25 mouse cellular contexts compared by ENCODE assay signal in the genomic region with DNA sequence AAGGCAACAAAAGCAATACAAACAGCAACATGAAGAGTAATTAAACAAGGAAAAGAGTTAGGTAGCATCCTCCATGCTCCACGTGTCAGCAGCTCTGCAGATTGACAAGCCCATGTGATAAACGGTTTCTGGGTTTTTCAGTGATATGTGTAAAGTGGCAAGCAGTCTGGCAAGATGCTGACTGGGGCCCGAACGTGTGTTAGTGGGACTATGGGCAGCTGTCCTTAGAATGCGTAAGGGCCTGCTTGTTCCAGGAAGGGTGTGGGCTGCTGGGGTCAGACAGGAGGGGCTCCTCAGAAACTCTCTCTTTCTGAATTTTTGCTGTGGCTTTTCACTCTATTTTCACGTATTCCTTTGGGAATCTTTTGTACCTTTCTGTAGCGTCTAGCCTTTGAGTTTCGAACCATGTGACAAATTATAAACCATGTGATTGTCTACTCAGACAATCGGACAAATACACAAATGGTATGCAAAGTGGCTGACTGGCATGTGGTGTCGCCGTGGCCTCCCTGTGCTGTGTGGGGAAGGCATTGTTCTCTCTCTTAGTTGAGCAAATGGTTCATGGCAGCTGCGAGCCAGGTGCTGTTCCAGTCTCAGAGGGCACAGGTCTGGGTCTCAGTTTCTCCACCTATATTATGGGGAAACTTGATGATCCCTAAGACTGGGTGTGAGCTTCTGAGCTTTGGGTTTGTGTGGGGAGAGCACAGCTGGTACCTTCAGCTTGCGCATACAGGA.
DNase-seq lines count a peak whose midpoint lies in the region; ATAC-seq lines count a peak whose summit lies in the region.
"Had no signal": no experiment of that assay in that cellular context is flagged by ENCODE, and none has a peak within 500 bp of the region (broad histone marks: within the 10 kb centered on the region; RNA-seq: fewer than 3 reads in every experiment).

No protein-coding gene starts in this region.

- H3K36me3 ChIP-seq in forebrain, embryonic 14.5 days (ENCODE audit: control insufficient read depth, insufficient read depth, low read length) = no peaks in the 10 kb centered on the region
- H3K36me3 ChIP-seq in forebrain, embryonic 10.5 days (replicated peaks) = peaks cover 6% of the 10 kb centered on the region; the same call in 1 of the 2 replicates
- H3K36me3 ChIP-seq in midbrain, embryonic 11.5 days (ENCODE audit: control insufficient read depth, insufficient read depth, low read length) = no peaks in the 10 kb centered on the region
- no peaks in the 10 kb centered on the region for H3K36me3 ChIP-seq in midbrain, embryonic 15.5 days (replicated peaks)
- no peaks in the 10 kb centered on the region for H3K36me3 ChIP-seq in neural tube, embryonic 13.5 days
- H3K36me3 ChIP-seq in neural tube, embryonic 15.5 days = no peaks in the 10 kb centered on the region
- H3K36me3 ChIP-seq: hindbrain, embryonic 15.5 days; liver, embryonic 15.5 days had no signal

- 43% methylated on average over 13 of the region's 13 CpGs for WGBS in forebrain, embryonic 14.5 days
- 82% methylated on average over 13 of the region's 13 CpGs for WGBS in forebrain, embryonic 10.5 days
- WGBS in midbrain, embryonic 11.5 days = 68% methylated on average over 13 of the region's 13 CpGs
- 35% methylated on average over 13 of the region's 13 CpGs for WGBS in midbrain, embryonic 15.5 days
- WGBS in neural tube, embryonic 13.5 days = 39% methylated on average over 13 of the region's 13 CpGs
- WGBS in neural tube, embryonic 15.5 days = 37% methylated on average over 13 of the region's 13 CpGs

- no peak overlapping the region for H3K4me3 ChIP-seq in forebrain, embryonic 14.5 days (ENCODE audit: low read depth, low read length)
- no peak overlapping the region for H3K4me3 ChIP-seq in forebrain, embryonic 10.5 days
- no peak overlapping the region for H3K4me3 ChIP-seq in midbrain, embryonic 11.5 days (ENCODE audit: low read depth, low read length)
- H3K4me3 ChIP-seq in midbrain, embryonic 15.5 days = no peak overlapping the region
- no peak overlapping the region for H3K4me3 ChIP-seq in neural tube, embryonic 13.5 days
- H3K4me3 ChIP-seq in neural tube, embryonic 15.5 days (replicated peaks) = no peak overlapping the region
- H3K4me3 ChIP-seq: embryonic facial prominence, embryonic 12.5 days; hindbrain, embryonic 15.5 days; kidney, embryonic 15.5 days; left cerebral cortex, adult 2 months; limb, embryonic 12.5 days; liver, embryonic 15.5 days had no signal

- DNase-seq in forebrain, embryonic 14.5 days (ENCODE audit: low spot score) = no peak
- DNase-seq in forebrain, embryonic 10.5 days (ENCODE audit: extremely low spot score, low spot score) = no peak
- no peak for DNase-seq in midbrain, embryonic 11.5 days (ENCODE audit: low spot score, missing footprints)
- no peak for DNase-seq in heart, adult 18-20 months
- DNase-seq: adrenal gland, postnatal 14 days; cerebellum, adult 11-12 months; cerebellum, adult 9-11 months; embryo, embryonic 11 days; gastrocnemius, postnatal 10 days; heart, postnatal 14 days; kidney, adult 18-20 months; kidney, postnatal 25 days; lung, embryonic 14.5 days; right cerebral cortex, postnatal 4 days; thymus, postnatal 4 days had no signal

- H3K27ac ChIP-seq in forebrain, embryonic 14.5 days (ENCODE audit: low read depth, low read length) = no peak overlapping the region
- H3K27ac ChIP-seq in forebrain, embryonic 10.5 days = no peak overlapping the region
- no peak overlapping the region for H3K27ac ChIP-seq in midbrain, embryonic 11.5 days (ENCODE audit: low read depth, low read length)
- no peak overlapping the region for H3K27ac ChIP-seq in midbrain, embryonic 15.5 days
- H3K27ac ChIP-seq in neural tube, embryonic 13.5 days (replicated peaks) = peak overlapping the region; percentile 28
- H3K27ac ChIP-seq in neural tube, embryonic 15.5 days (replicated peaks) = no peak overlapping the region
- H3K27ac ChIP-seq: embryonic facial prominence, embryonic 12.5 days; hindbrain, embryonic 15.5 days; kidney, embryonic 15.5 days; left cerebral cortex, adult 2 months; limb, embryonic 12.5 days; liver, embryonic 15.5 days had no signal

- H3K9me3 ChIP-seq in forebrain, embryonic 14.5 days (replicated peaks; ENCODE audit: control insufficient read depth, low read length) = no peaks in the 10 kb centered on the region
- no peaks in the 10 kb centered on the region for H3K9me3 ChIP-seq in forebrain, embryonic 10.5 days
- H3K9me3 ChIP-seq in midbrain, embryonic 11.5 days (ENCODE audit: control insufficient read depth, low read length) = no peaks in the 10 kb centered on the region
- H3K9me3 ChIP-seq in midbrain, embryonic 15.5 days = no peaks in the 10 kb centered on the region
- H3K9me3 ChIP-seq in neural tube, embryonic 13.5 days = no peaks in the 10 kb centered on the region
- no peaks in the 10 kb centered on the region for H3K9me3 ChIP-seq in neural tube, embryonic 15.5 days (replicated peaks)
- H3K9me3 ChIP-seq: embryonic facial prominence, embryonic 12.5 days; hindbrain, embryonic 15.5 days; kidney, embryonic 15.5 days; limb, embryonic 12.5 days; liver, embryonic 15.5 days had no signal

- no peak overlapping the region for H3K4me2 ChIP-seq in forebrain, embryonic 14.5 days (ENCODE audit: low read length)
- no peak overlapping the region for H3K4me2 ChIP-seq in midbrain, embryonic 11.5 days
- no peak overlapping the region for H3K4me2 ChIP-seq in midbrain, embryonic 15.5 days
- no peak overlapping the region for H3K4me2 ChIP-seq in neural tube, embryonic 13.5 days
- no peak overlapping the region for H3K4me2 ChIP-seq in neural tube, embryonic 15.5 days
- H3K4me2 ChIP-seq: embryonic facial prominence, embryonic 12.5 days; hindbrain, embryonic 15.5 days; kidney, embryonic 15.5 days; limb, embryonic 12.5 days; liver, embryonic 15.5 days; lung, embryonic 14.5 days had no signal

- H3K27me3 ChIP-seq in forebrain, embryonic 14.5 days (replicated peaks; ENCODE audit: control insufficient read depth, insufficient read depth, low read length) = no peaks in the 10 kb centered on the region
- no peaks in the 10 kb centered on the region for H3K27me3 ChIP-seq in forebrain, embryonic 10.5 days (ENCODE audit: poor library complexity, severe bottlenecking)
- no peaks in the 10 kb centered on the region for H3K27me3 ChIP-seq in midbrain, embryonic 11.5 days (ENCODE audit: control insufficient read depth, insufficient read depth, low read length)
- no peaks in the 10 kb centered on the region for H3K27me3 ChIP-seq in midbrain, embryonic 15.5 days (replicated peaks)
- no peaks in the 10 kb centered on the region for H3K27me3 ChIP-seq in neural tube, embryonic 13.5 days
- no peaks in the 10 kb centered on the region for H3K27me3 ChIP-seq in neural tube, embryonic 15.5 days (replicated peaks)
- H3K27me3 ChIP-seq: embryonic facial prominence, embryonic 12.5 days; hindbrain, embryonic 15.5 days; kidney, embryonic 15.5 days; limb, embryonic 12.5 days; liver, embryonic 15.5 days; Patski had no signal

- no peaks in the 10 kb centered on the region for H3K4me1 ChIP-seq in forebrain, embryonic 14.5 days (ENCODE audit: control insufficient read depth, insufficient read depth, low read length)
- peaks cover 41% of the 10 kb centered on the region for H3K4me1 ChIP-seq in forebrain, embryonic 10.5 days
- H3K4me1 ChIP-seq in midbrain, embryonic 11.5 days (ENCODE audit: control insufficient read depth, insufficient read depth, low read length) = peaks cover 14% of the 10 kb centered on the region
- H3K4me1 ChIP-seq in midbrain, embryonic 15.5 days = peaks cover 32% of the 10 kb centered on the region
- peaks cover 30% of the 10 kb centered on the region for H3K4me1 ChIP-seq in neural tube, embryonic 13.5 days (replicated peaks)
- H3K4me1 ChIP-seq in neural tube, embryonic 15.5 days = peaks cover 28% of the 10 kb centered on the region
- H3K4me1 ChIP-seq: liver, embryonic 15.5 days had no signal

- no peak overlapping the region for H3K9ac ChIP-seq in forebrain, embryonic 14.5 days (ENCODE audit: low read length)
- no peak overlapping the region for H3K9ac ChIP-seq in midbrain, embryonic 11.5 days (ENCODE audit: low read length)
- H3K9ac ChIP-seq in midbrain, embryonic 15.5 days = no peak overlapping the region
- H3K9ac ChIP-seq in neural tube, embryonic 13.5 days = no peak overlapping the region
- H3K9ac ChIP-seq in neural tube, embryonic 15.5 days (replicated peaks) = no peak overlapping the region
- H3K9ac ChIP-seq: embryonic facial prominence, embryonic 12.5 days; hindbrain, embryonic 15.5 days; kidney, embryonic 15.5 days; limb, embryonic 12.5 days; liver, embryonic 15.5 days; lung, embryonic 14.5 days had no signal

- peak; percentile 50; the same call in 1 of the 2 replicates for ATAC-seq in forebrain, embryonic 14.5 days
- ATAC-seq in midbrain, embryonic 11.5 days (ENCODE audit: low FRiP score) = peak; percentile 54; the same call in 1 of the 2 replicates
- ATAC-seq in midbrain, embryonic 15.5 days (replicated peaks) = no peak; the same call in 1 of the 2 replicates
- ATAC-seq in neural tube, embryonic 13.5 days (ENCODE audit: low read depth) = 0 out of 2 replicates have a peak, but pooled peaks have one; percentile 17
- no peak for ATAC-seq in neural tube, embryonic 15.5 days (ENCODE audit: low FRiP score)
- ATAC-seq: Patski had no signal

Comparison
In these comparisons a context has a peak if more than half of its experiments do, and no peak if none do; other contexts are left out.
1. ATAC-seq: peak in forebrain, embryonic 14.5 days (single experiment), midbrain, embryonic 11.5 days (single experiment) and neural tube, embryonic 13.5 days (single experiment); none in midbrain, embryonic 15.5 days (single experiment) and neural tube, embryonic 15.5 days (single experiment).